ENCODE assay signal across 31 mouse cellular contexts in genomic region chr5:76360057-76360456, GRCm38 (mm10). TPM values are rescaled to one million over a fixed set of nuclear protein-coding genes. Genes with fewer than 3 reads are reported as not detected.
A peak's percentile ranks its signal among the peaks of the same experiment; 100 is the strongest.
DNase-seq lines count a peak whose midpoint lies in the region; ATAC-seq and TF ChIP-seq lines count a peak whose summit lies in the region.
"Had no signal": no experiment of that assay in that cellular context is flagged by ENCODE, and none has a peak within 500 bp of the region (broad histone marks: within the 10 kb centered on the region; RNA-seq: fewer than 3 reads in every experiment).

No protein-coding gene starts in this region.

- TF ChIP-seq CTCF in hindbrain, postnatal 0 days (IDR thresholded peaks at IDR 0.05; ENCODE audit: low read depth): peak; percentile 34
- peak; percentile 35 for TF ChIP-seq CTCF in lung, postnatal 0 days (IDR thresholded peaks at IDR 0.05)
- TF ChIP-seq CTCF in MEL (IDR thresholded peaks at IDR 0.05 in 2 of 3, conservative IDR thresholded peaks at IDR 0.05 in 1 of 3; ENCODE audit: control insufficient read depth in 1 of 3, insufficient read depth in 1 of 3, low read depth in 2 of 3, low read length in 3 of 3, poor library complexity in 1 of 3, severe bottlenecking in 1 of 3): peak in 1 of 3 experiments; percentile 34; a peak in 2 of 6 replicates

- DNase-seq in hindbrain, postnatal 0 days (ENCODE audit: low spot score): peak; percentile 32
- DNase-seq in hindbrain, embryonic 10.5 days (ENCODE audit: low spot score): no peak
- peak; percentile 19 for DNase-seq in lung, postnatal 0 days (ENCODE audit: low spot score)
- no peak for DNase-seq in lung, postnatal 25 days (ENCODE audit: low spot score)
- no peak for DNase-seq in MEL (ENCODE audit: low read depth, low spot score)
- peak; percentile 41 for DNase-seq in gonadal fat pad, adult 2 months (ENCODE audit: low read depth)
- no peak for DNase-seq in cerebellum, adult 18-20 months
- DNase-seq: adrenal gland, adult 2 months; cerebellum, adult 11 months; gastrocnemius, postnatal 10 days; heart, adult 11 months; heart, postnatal 36 days; kidney, adult 11 months; kidney, postnatal 10 days; thymus, adult 18-20 months; thymus, postnatal 36 days had no signal

- TF ChIP-seq EP300 in lung, postnatal 0 days (IDR thresholded peaks at IDR 0.05): no peak
- TF ChIP-seq EP300 in MEL (IDR thresholded peaks at IDR 0.05; ENCODE audit: low read depth in 1 of 2, low read length in 2 of 2): no peak

- H3K4me2 ChIP-seq in hindbrain, postnatal 0 days (ENCODE audit: low read depth, low read length): no peak overlapping the region
- no peak overlapping the region for H3K4me2 ChIP-seq in lung, postnatal 0 days (replicated peaks; ENCODE audit: low read depth, low read length)
- H3K4me2 ChIP-seq: hindbrain, embryonic 15.5 days; limb, embryonic 12.5 days; lung, embryonic 15.5 days; stomach, embryonic 15.5 days had no signal

- H3K4me3 ChIP-seq in hindbrain, postnatal 0 days (ENCODE audit: low read length): no peak overlapping the region
- no peak overlapping the region for H3K4me3 ChIP-seq in hindbrain, embryonic 10.5 days
- no peak overlapping the region for H3K4me3 ChIP-seq in lung, postnatal 0 days (ENCODE audit: low read depth, low read length)
- H3K4me3 ChIP-seq in MEL (ENCODE audit: control insufficient read depth in 1 of 2, insufficient read depth in 1 of 2, low read depth in 2 of 2, low read length in 2 of 2): no peak overlapping the region
- H3K4me3 ChIP-seq: hindbrain, embryonic 15.5 days; limb, embryonic 12.5 days; lung, embryonic 15.5 days; stomach, embryonic 15.5 days had no signal

- WGBS in hindbrain, postnatal 0 days: 77% methylated on average over 1 of the region's 1 CpGs
- WGBS in hindbrain, embryonic 10.5 days: 64% methylated on average over 1 of the region's 1 CpGs
- WGBS in lung, postnatal 0 days: 58% methylated on average over 1 of the region's 1 CpGs

- ATAC-seq in hindbrain, postnatal 0 days: no peak
- no peak for ATAC-seq in lung, postnatal 0 days

- TF ChIP-seq RAD21 in MEL (IDR thresholded peaks at IDR 0.05; ENCODE audit: low read depth, low read length): peak; percentile 27

- no peak for TF ChIP-seq POLR2A in MEL (IDR thresholded peaks at IDR 0.05; ENCODE audit: control insufficient read depth in 1 of 2, insufficient read depth in 1 of 2, low read depth in 1 of 2, low read length in 2 of 2, poor library complexity in 1 of 2)

- H3K4me1 ChIP-seq in hindbrain, postnatal 0 days (ENCODE audit: insufficient read depth, low read length): 0 out of 2 replicates have a peak, but pooled peaks cover 8% of the 10 kb centered on the region
- peaks cover 14% of the 10 kb centered on the region for H3K4me1 ChIP-seq in hindbrain, embryonic 10.5 days (replicated peaks)
- H3K4me1 ChIP-seq in lung, postnatal 0 days (ENCODE audit: insufficient read depth, low read depth, low read length): peaks cover 4% of the 10 kb centered on the region; the same call in 1 of the 2 replicates
- H3K4me1 ChIP-seq in MEL (ENCODE audit: control insufficient read depth in 1 of 2, insufficient read depth in 2 of 2, low read length in 2 of 2): no peaks in the 10 kb centered on the region

- peaks cover 14% of the 10 kb centered on the region; the same call in 1 of the 2 replicates for H3K27me3 ChIP-seq in hindbrain, postnatal 0 days (ENCODE audit: insufficient read depth, low read length)
- H3K27me3 ChIP-seq in hindbrain, embryonic 10.5 days (ENCODE audit: insufficient read depth, poor library complexity, severe bottlenecking): peaks cover 35% of the 10 kb centered on the region
- H3K27me3 ChIP-seq in lung, postnatal 0 days (replicated peaks; ENCODE audit: insufficient read depth, low read length): 0 out of 2 replicates have a peak, but pooled peaks cover 6% of the 10 kb centered on the region
- peaks cover 0 to 6% of the 10 kb centered on the region in 2 experiments; a peak in 1 of 4 replicates for H3K27me3 ChIP-seq in MEL (ENCODE audit: control insufficient read depth in 1 of 2, insufficient read depth in 2 of 2, low read length in 2 of 2)

- no peak overlapping the region for H3K9ac ChIP-seq in hindbrain, postnatal 0 days (replicated peaks; ENCODE audit: low read length)
- no peak overlapping the region for H3K9ac ChIP-seq in lung, postnatal 0 days (replicated peaks; ENCODE audit: low read depth)
- H3K9ac ChIP-seq in MEL (ENCODE audit: control insufficient read depth, low read depth, low read length, poor library complexity, severe bottlenecking): no peak overlapping the region
- H3K9ac ChIP-seq: hindbrain, embryonic 15.5 days; limb, embryonic 12.5 days; liver, embryonic 14.5 days; lung, embryonic 15.5 days; stomach, embryonic 15.5 days had no signal

- no peaks in the 10 kb centered on the region for H3K79me2 ChIP-seq in MEL (ENCODE audit: control insufficient read depth, insufficient read depth, low read length, poor library complexity)

- no peaks in the 10 kb centered on the region for H3K36me3 ChIP-seq in hindbrain, postnatal 0 days (ENCODE audit: insufficient read depth, low read length)
- no peaks in the 10 kb centered on the region for H3K36me3 ChIP-seq in hindbrain, embryonic 10.5 days
- no peaks in the 10 kb centered on the region for H3K36me3 ChIP-seq in lung, postnatal 0 days (ENCODE audit: insufficient read depth, low read length)
- H3K36me3 ChIP-seq in MEL (ENCODE audit: control insufficient read depth in 1 of 2, insufficient read depth in 2 of 2, low read length in 2 of 2): no peaks in the 10 kb centered on the region
- H3K36me3 ChIP-seq: hindbrain, embryonic 15.5 days; limb, embryonic 12.5 days; lung, embryonic 15.5 days; stomach, embryonic 15.5 days had no signal

- no peak overlapping the region for H3K27ac ChIP-seq in hindbrain, postnatal 0 days
- H3K27ac ChIP-seq in hindbrain, embryonic 10.5 days: no peak overlapping the region
- H3K27ac ChIP-seq in lung, postnatal 0 days (ENCODE audit: low read length): no peak overlapping the region
- no peak overlapping the region for H3K27ac ChIP-seq in MEL (ENCODE audit: control insufficient read depth, low read depth, low read length)
- H3K27ac ChIP-seq: hindbrain, embryonic 15.5 days; limb, embryonic 12.5 days; liver, embryonic 14.5 days; lung, embryonic 15.5 days; macrophage; stomach, embryonic 15.5 days had no signal

- H3K9me3 ChIP-seq in hindbrain, postnatal 0 days (ENCODE audit: low read length): no peaks in the 10 kb centered on the region
- no peaks in the 10 kb centered on the region for H3K9me3 ChIP-seq in hindbrain, embryonic 10.5 days
- H3K9me3 ChIP-seq in lung, postnatal 0 days (ENCODE audit: low read length): no peaks in the 10 kb centered on the region
- no peaks in the 10 kb centered on the region for H3K9me3 ChIP-seq in MEL (replicated peaks; ENCODE audit: insufficient read depth, low read length)
- H3K9me3 ChIP-seq: hindbrain, embryonic 15.5 days; limb, embryonic 12.5 days; lung, embryonic 15.5 days; stomach, embryonic 15.5 days had no signal

TF ChIP-seq in MEL, 35 proteins besides CTCF, POLR2A, EP300 and RAD21:
- TF ChIP-seq ZNF384 (IDR thresholded peaks at IDR 0.05; ENCODE audit: low read depth, low read length) (no peak), SMC3 (IDR thresholded peaks at IDR 0.05; ENCODE audit: low read depth, low read length) (peak; percentile 40), MAFK (IDR thresholded peaks at IDR 0.05; ENCODE audit: borderline replicate concordance, low read depth, low read length) (no peak)

RNA-seq across cellular contexts. Expression of gene Nmu, which starts 3.5 kb away (rescaled TPM):
- 1.1 TPM in 1 of 2 replicates, not detected in the other for total RNA-seq in hindbrain, postnatal 0 days (2014; rRNA removed)
- 2.3 and 2.7 TPM in 2 replicates for polyA plus RNA-seq in hindbrain, postnatal 0 days (2015; fragmentation: Nextera tagmentation; extraction: Ambion mirVana)
- polyA plus RNA-seq in hindbrain, embryonic 10.5 days (2016; fragmentation: Nextera tagmentation; extraction: Ambion mirVana): 0.76 and 1.0 TPM in 2 replicates
- polyA plus RNA-seq in lung, postnatal 0 days (2015; fragmentation: Nextera tagmentation; extraction: Ambion mirVana): 0.29 TPM in 2 replicates
- not detected in 2 replicates for total RNA-seq in MEL (2012; rRNA removed)
- not detected for polyA plus RNA-seq in MEL (2012; ENCODE audit: insufficient read depth in 1 of 2, insufficient read length in 2 of 2, low read depth in 1 of 2, low replicate concordance in 2 of 2, missing spikeins in 1 of 2)
- polyA plus RNA-seq in gonadal fat pad, adult 2 months (2012; rRNA removed): 0.14 and 0.27 TPM in 2 replicates
- total RNA-seq: adrenal gland, postnatal 4 days; gastrocnemius, postnatal 10 days; heart, postnatal 36 days; layer of hippocampus, adult 18-20 months; layer of hippocampus, postnatal 25 days; left cerebral cortex, postnatal 10 days; monocyte, adult 5-6 weeks; neutrophil, adult 5-6 weeks had no signal
- polyA plus RNA-seq: adrenal gland, adult 2 months; forebrain, embryonic 11.5 days; heart, embryonic 14.5 days; liver, embryonic 14.5 days; macrophage had no signal

RNA-seq across cellular contexts. Expression of gene Pdcl2, which starts 29.1 kb away (rescaled TPM):
- total RNA-seq in hindbrain, postnatal 0 days (2014; rRNA removed): not detected in 2 replicates
- not detected in 2 replicates for polyA plus RNA-seq in hindbrain, postnatal 0 days (2015; fragmentation: Nextera tagmentation; extraction: Ambion mirVana)
- not detected in 2 replicates for polyA plus RNA-seq in hindbrain, embryonic 10.5 days (2016; fragmentation: Nextera tagmentation; extraction: Ambion mirVana)
- not detected in 2 replicates for polyA plus RNA-seq in lung, postnatal 0 days (2015; fragmentation: Nextera tagmentation; extraction: Ambion mirVana)
- not detected in 2 replicates for total RNA-seq in MEL (2012; rRNA removed)
- polyA plus RNA-seq in MEL (2012; ENCODE audit: insufficient read depth in 1 of 2, insufficient read length in 2 of 2, low read depth in 1 of 2, low replicate concordance in 2 of 2, missing spikeins in 1 of 2): not detected
- 0.19 TPM in 1 of 2 replicates, not detected in the other for polyA plus RNA-seq in gonadal fat pad, adult 2 months (2012; rRNA removed)
- total RNA-seq: adrenal gland, adult 2 months; adrenal gland, postnatal 4 days; gastrocnemius, postnatal 10 days; heart, postnatal 36 days; layer of hippocampus, adult 18-20 months; layer of hippocampus, postnatal 25 days; left cerebral cortex, postnatal 10 days had no signal
- polyA plus RNA-seq: adrenal gland, adult 2 months; embryonic facial prominence, embryonic 11.5 days; forebrain, embryonic 11.5 days; heart, embryonic 14.5 days; hindbrain, embryonic 15.5 days; limb, embryonic 12.5 days; liver, embryonic 14.5 days; lung, embryonic 15.5 days; macrophage; stomach, embryonic 15.5 days had no signal

RNA-seq across cellular contexts. Expression of gene Clock, which starts 55.5 kb away (rescaled TPM):
- total RNA-seq in hindbrain, postnatal 0 days (2014; rRNA removed): 23.0 and 23.3 TPM in 2 replicates
- 11.2 and 11.4 TPM in 2 replicates for polyA plus RNA-seq in hindbrain, postnatal 0 days (2015; fragmentation: Nextera tagmentation; extraction: Ambion mirVana)
- polyA plus RNA-seq in hindbrain, embryonic 10.5 days (2016; fragmentation: Nextera tagmentation; extraction: Ambion mirVana): 10.4 and 11.4 TPM in 2 replicates
- polyA plus RNA-seq in lung, postnatal 0 days (2015; fragmentation: Nextera tagmentation; extraction: Ambion mirVana): 11.4 and 11.5 TPM in 2 replicates
- total RNA-seq in MEL (2012; rRNA removed): 4.1 and 4.5 TPM in 2 replicates
- polyA plus RNA-seq in MEL (2012; ENCODE audit: insufficient read depth in 1 of 2, insufficient read length in 2 of 2, low read depth in 1 of 2, low replicate concordance in 2 of 2, missing spikeins in 1 of 2): 10 to 100 TPM in 1 of 2 experiments, 1 to 10 TPM in 1; 6.3 to 77.5 TPM
- 16.5 and 25.3 TPM in 2 replicates for polyA plus RNA-seq in gonadal fat pad, adult 2 months (2012; rRNA removed)

Comparison
In these comparisons a context has a peak if more than half of its experiments do, and no peak if none do; other contexts are left out.
1. DNase-seq: peak in hindbrain, postnatal 0 days (single experiment), lung, postnatal 0 days (single experiment) and gonadal fat pad, adult 2 months (single experiment); none in hindbrain, embryonic 10.5 days (single experiment), lung, postnatal 25 days (single experiment), MEL (single experiment) and cerebellum, adult 18-20 months (0 of 2).